14 mouse cellular contexts compared by ENCODE assay signal in genomic region chr2:34790282-34790681, GRCm38 (mm10). TPM values are rescaled to one million over a fixed set of nuclear protein-coding genes. Genes with fewer than 3 reads are reported as not detected.
DNase-seq lines count a peak whose midpoint lies in the region; ATAC-seq and TF ChIP-seq lines count a peak whose summit lies in the region.
"Had no signal": no experiment of that assay in that cellular context is flagged by ENCODE, and none has a peak within 500 bp of the region (broad histone marks: within the 10 kb centered on the region; RNA-seq: fewer than 3 reads in every experiment).

No protein-coding gene starts in this region.

- peak overlapping the region; percentile 55 for H3K4me2 ChIP-seq in liver, postnatal 0 days (ENCODE audit: low read depth, low read length)
- H3K4me2 ChIP-seq: limb, embryonic 13.5 days; midbrain, embryonic 12.5 days had no signal

- TF ChIP-seq EP300 in liver, postnatal 0 days (IDR thresholded peaks at IDR 0.05; ENCODE audit: low read depth), result no peak

- peak; percentile 87 for ATAC-seq in common myeloid progenitor, adult 5-6 weeks (replicated peaks; ENCODE audit: low read depth, poor library complexity, severe bottlenecking)
- ATAC-seq in liver, postnatal 0 days, result peak; percentile 56
- ATAC-seq: forebrain, postnatal 0 days had no signal

- H3K27me3 ChIP-seq in liver, postnatal 0 days (ENCODE audit: insufficient read depth, low read length), result no peaks in the 10 kb centered on the region
- no peaks in the 10 kb centered on the region for H3K27me3 ChIP-seq in spleen, adult 2 months (ENCODE audit: control insufficient read depth, insufficient read depth, low read length)
- H3K27me3 ChIP-seq: limb, embryonic 13.5 days; midbrain, embryonic 12.5 days had no signal

- no peaks in the 10 kb centered on the region for H3K4me1 ChIP-seq in liver, postnatal 0 days (ENCODE audit: insufficient read depth)
- H3K4me1 ChIP-seq in spleen, adult 2 months (ENCODE audit: control insufficient read depth, insufficient read depth, insufficient read length), result peaks cover 5% of the 10 kb centered on the region
- H3K4me1 ChIP-seq: hindbrain, embryonic 10.5 days; limb, embryonic 13.5 days; midbrain, embryonic 12.5 days had no signal

- peak overlapping the region; percentile 51 for H3K9ac ChIP-seq in liver, postnatal 0 days (replicated peaks)
- H3K9ac ChIP-seq: forebrain, postnatal 0 days; limb, embryonic 13.5 days; midbrain, embryonic 12.5 days had no signal

- H3K4me3 ChIP-seq in liver, postnatal 0 days (ENCODE audit: low read depth, low read length), result peak overlapping the region; percentile 34
- H3K4me3 ChIP-seq in spleen, adult 2 months (ENCODE audit: extremely low read depth, insufficient read depth, insufficient read length), result peak overlapping the region; percentile 64
- H3K4me3 ChIP-seq: hindbrain, embryonic 10.5 days; limb, embryonic 13.5 days; midbrain, embryonic 12.5 days had no signal

- peak; percentile 87 for DNase-seq in CD4-positive, CD25-positive, alpha-beta regulatory T cell, adult 2 months (ENCODE audit: low read depth, low spot score)
- DNase-seq in liver, postnatal 0 days, result no peak
- DNase-seq in spleen, adult 2 months (ENCODE audit: low read depth in 1 of 2, low spot score in 2 of 2), result peak; percentile 57 to 79
- DNase-seq in Muller cell, postnatal 12 days (ENCODE audit: inconsistent ontology term), result no peak
- DNase-seq in urinary bladder, postnatal 10 days (ENCODE audit: low spot score), result no peak
- no peak for DNase-seq in layer of hippocampus, adult 9-10 months (ENCODE audit: low spot score)
- no peak for DNase-seq in embryo, embryonic 10 days (ENCODE audit: low spot score)
- DNase-seq: forebrain, postnatal 0 days; layer of hippocampus, adult 9-11 months had no signal

- TF ChIP-seq POLR2A in spleen, adult 2 months (IDR thresholded peaks at IDR 0.05; ENCODE audit: low read depth, low read length), result peak; percentile 39; the same call in 1 of the 2 replicates

- H3K27ac ChIP-seq in liver, postnatal 0 days (ENCODE audit: low read depth), result peak overlapping the region; percentile 34; the same call in 1 of the 2 replicates
- peak overlapping the region; percentile 96 for H3K27ac ChIP-seq in spleen, adult 2 months (ENCODE audit: insufficient read depth, low read length)
- H3K27ac ChIP-seq: hindbrain, embryonic 10.5 days; limb, embryonic 13.5 days; midbrain, embryonic 12.5 days had no signal

- WGBS in liver, postnatal 0 days (ENCODE audit: insufficient replicate concordance), result 57% methylated on average over 8 of the region's 8 CpGs
- WGBS in spleen, adult 2 months, result 12% methylated on average over 8 of the region's 8 CpGs

- H3K9me3 ChIP-seq in liver, postnatal 0 days (ENCODE audit: low read length), result peaks cover 2% of the 10 kb centered on the region; the same call in 1 of the 2 replicates
- H3K9me3 ChIP-seq: hindbrain, embryonic 10.5 days; limb, embryonic 13.5 days; midbrain, embryonic 12.5 days had no signal

- H3K36me3 ChIP-seq in liver, postnatal 0 days (replicated peaks; ENCODE audit: insufficient read depth, low read length), result peaks cover 20% of the 10 kb centered on the region
- H3K36me3 ChIP-seq in spleen, adult 2 months (ENCODE audit: control insufficient read depth, insufficient read depth, low read length), result peaks cover 5% of the 10 kb centered on the region; the same call in 1 of the 2 replicates

- no peak for TF ChIP-seq CTCF in liver, postnatal 0 days (IDR thresholded peaks at IDR 0.05; ENCODE audit: low read depth)
- no peak for TF ChIP-seq CTCF in spleen, adult 2 months (IDR thresholded peaks at IDR 0.05; ENCODE audit: extremely low read depth, insufficient read depth, insufficient read length, insufficient replicate concordance)

RNA-seq across cellular contexts. Expression of gene Rabepk, which starts 9.4 kb away (rescaled TPM):
- total RNA-seq in common myeloid progenitor, adult 5-6 weeks (2017), result 28.5 and 44.6 TPM in 2 replicates
- 17.0 and 20.4 TPM in 2 replicates for polyA plus RNA-seq in liver, postnatal 0 days (2015; fragmentation: Nextera tagmentation; extraction: Ambion mirVana)
- polyA plus RNA-seq in spleen, adult 2 months (2012; rRNA removed), result 16.7 and 22.7 TPM in 2 replicates

RNA-seq across cellular contexts. Expression of gene Hspa5, which starts 18.5 kb away (rescaled TPM):
- total RNA-seq in common myeloid progenitor, adult 5-6 weeks (2017), result 891 and 930 TPM in 2 replicates
- polyA plus RNA-seq in liver, postnatal 0 days (2015; fragmentation: Nextera tagmentation; extraction: Ambion mirVana), result 384 and 424 TPM in 2 replicates
- 432 and 723 TPM in 2 replicates for polyA plus RNA-seq in spleen, adult 2 months (2012; rRNA removed)

RNA-seq across cellular contexts. Expression of gene Gapvd1, which starts 35.2 kb away (rescaled TPM):
- 89.8 and 97.4 TPM in 2 replicates for total RNA-seq in common myeloid progenitor, adult 5-6 weeks (2017)
- 37.1 and 39.0 TPM in 2 replicates for polyA plus RNA-seq in liver, postnatal 0 days (2015; fragmentation: Nextera tagmentation; extraction: Ambion mirVana)
- 13.1 and 15.3 TPM in 2 replicates for polyA plus RNA-seq in spleen, adult 2 months (2012; rRNA removed)

RNA-seq across cellular contexts. Expression of gene Fbxw2, which starts 35.8 kb away (rescaled TPM):
- total RNA-seq in common myeloid progenitor, adult 5-6 weeks (2017), result 59.0 and 63.9 TPM in 2 replicates
- 36.1 and 38.3 TPM in 2 replicates for polyA plus RNA-seq in liver, postnatal 0 days (2015; fragmentation: Nextera tagmentation; extraction: Ambion mirVana)
- polyA plus RNA-seq in spleen, adult 2 months (2012; rRNA removed), result 29.2 and 29.8 TPM in 2 replicates

RNA-seq across cellular contexts. Expression of gene Gm34653, which starts 42.5 kb away (rescaled TPM):
- total RNA-seq in common myeloid progenitor, adult 5-6 weeks (2017), result not detected in 2 replicates
- polyA plus RNA-seq in liver, postnatal 0 days (2015; fragmentation: Nextera tagmentation; extraction: Ambion mirVana), result 0.06 TPM in 1 of 2 replicates, not detected in the other
- not detected in 2 replicates for polyA plus RNA-seq in spleen, adult 2 months (2012; rRNA removed)
- polyA plus RNA-seq: hindbrain, embryonic 10.5 days; kidney, embryonic 14.5 days had no signal

Comparison
In these comparisons a context has a peak if more than half of its experiments do, and no peak if none do; other contexts are left out.
1. DNase-seq: peak in CD4-positive, CD25-positive, alpha-beta regulatory T cell, adult 2 months (single experiment) and spleen, adult 2 months (2 of 2); none in liver, postnatal 0 days (single experiment), Muller cell, postnatal 12 days (single experiment), urinary bladder, postnatal 10 days (single experiment), layer of hippocampus, adult 9-10 months (single experiment) and embryo, embryonic 10 days (single experiment).